Mouse (Mus musculus) limb, embryonic 13.5 days (tissue): ENCODE results near the gene Lnx1. TPM values are rescaled to one million over a fixed set of nuclear protein-coding genes. Genes with fewer than 3 reads are reported as not detected.

Experiments
- ATAC-seq: fragments of 200-750 bp; cut with Nextera tagmentation; 2 replicates; pipeline ENCODE4 v1.8.0; 2017; ENCODE audit warnings: low read depth, moderate number of reproducible peaks, moderate TSS enrichment; ENCODE audit not compliant: low FRiP score
- H3K27ac ChIP-seq: fragments of 300-500 bp; sonication (generic); 2 replicates; pipeline ENCODE4 v1.5.1; 2015; ENCODE audit warnings: inconsistent platforms, mild to moderate bottlenecking, moderate library complexity
- H3K27me3 ChIP-seq: fragments of 300-500 bp; sonication (generic); 2 replicates; pipeline ENCODE4 v1.6.1; 2015; ENCODE audit warnings: mild to moderate bottlenecking, inconsistent platforms
- H3K36me3 ChIP-seq: fragments of 300-500 bp; sonication (generic); 2 replicates; pipeline ENCODE4 v1.6.1; 2015; ENCODE audit warnings: inconsistent platforms, mild to moderate bottlenecking, moderate library complexity
- H3K4me1 ChIP-seq: fragments of 300-500 bp; sonication (generic); 2 replicates; pipeline ENCODE4 v1.6.1; 2015; ENCODE audit warnings: inconsistent platforms
- H3K4me2 ChIP-seq: fragments of 300-500 bp; sonication (generic); replicated peaks from 2 replicates; pipeline ENCODE4 v1.6.1; 2015; ENCODE audit warnings: inconsistent platforms, mild to moderate bottlenecking, moderate library complexity
- H3K4me3 ChIP-seq: fragments of 300-500 bp; sonication (generic); 2 replicates; pipeline ENCODE4 v1.5.1; 2015; ENCODE audit warnings: moderate library complexity, mild to moderate bottlenecking, inconsistent platforms
- H3K9ac ChIP-seq: fragments of 300-500 bp; sonication (generic); 2 replicates; pipeline ENCODE4 v1.6.1; 2015; ENCODE audit warnings: mild to moderate bottlenecking, inconsistent platforms
- H3K9me3 ChIP-seq: fragments of 300-500 bp; sonication (generic); 2 replicates; pipeline ENCODE4 v1.6.1; 2016; ENCODE audit warnings: inconsistent platforms
- WGBS: fragments of 180-500 bp; shearing (Covaris S2); methylation state at CpG from one replicate; pipeline ENCODE4 v1.1.7; 2015; 5-methylcytosine and 5-hydroxymethylcytosine counted together
- polyA plus RNA-seq: library from polyadenylated mRNA; unstranded; fragments of >200 nt; fragmentation: Nextera tagmentation; extraction: Ambion mirVana; gene quantifications from 2 replicates; pipeline ENCODE4 v1.2.1, GENCODE M21; 2015

Lnx1 gene
- polyA plus RNA-seq, 1 experiment from 2014 or later = 1.0 TPM

DNA sequence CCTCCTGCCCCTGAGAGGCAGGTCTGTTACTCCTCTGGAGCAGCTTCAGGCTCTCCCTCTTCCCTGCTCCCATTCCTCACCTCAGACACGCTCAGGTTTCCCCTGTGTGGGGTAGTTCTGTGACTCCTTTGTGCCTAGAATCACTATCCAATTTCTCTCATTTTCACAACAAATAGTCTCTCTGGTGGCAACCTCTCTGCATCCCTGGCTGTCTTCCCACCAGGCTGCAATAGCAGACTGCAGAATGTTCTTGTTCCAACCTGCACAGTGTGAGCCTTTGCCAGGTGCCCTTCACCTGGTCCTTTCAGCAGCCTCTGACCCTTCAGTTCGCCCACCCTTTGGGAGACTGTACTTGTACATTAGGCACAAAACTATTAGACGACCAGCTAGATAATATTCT, 19.1 kb upstream of the Lnx1 start:
- Histone ChIP-seq H3K9ac (no peak overlapping the region), H3K9me3 (peaks cover 3% of the 10 kb centered on the region; the same call in 1 of the 2 replicates), H3K4me2 (no peak overlapping the region), H3K36me3 (no peaks in the 10 kb centered on the region), H3K27ac (no peak overlapping the region), H3K4me1 (peaks cover 20% of the 10 kb centered on the region), H3K4me3 (no peak overlapping the region), H3K27me3 (no peaks in the 10 kb centered on the region)
- 69% methylated on average over 3 of the region's 3 CpGs for WGBS
- no peak for ATAC-seq

- no peak overlapping the region for H3K9ac ChIP-seq
- ATAC-seq = no peak
- H3K4me2 ChIP-seq = no peak overlapping the region
- no peaks in the 10 kb centered on the region for H3K27me3 ChIP-seq
- peaks cover 3% of the 10 kb centered on the region; the same call in 1 of the 2 replicates for H3K9me3 ChIP-seq
- H3K27ac ChIP-seq = no peak overlapping the region
- no peaks in the 10 kb centered on the region for H3K36me3 ChIP-seq
- WGBS = 75% methylated on average over 9 of the region's 9 CpGs
- no peak overlapping the region for H3K4me3 ChIP-seq
- H3K4me1 ChIP-seq = peaks cover 12% of the 10 kb centered on the region; the same call in 1 of the 2 replicates
Observed at GRCm38 (mm10) chr5:74720661-74721060, 17.9 kb upstream of the Lnx1 start.

DNA sequence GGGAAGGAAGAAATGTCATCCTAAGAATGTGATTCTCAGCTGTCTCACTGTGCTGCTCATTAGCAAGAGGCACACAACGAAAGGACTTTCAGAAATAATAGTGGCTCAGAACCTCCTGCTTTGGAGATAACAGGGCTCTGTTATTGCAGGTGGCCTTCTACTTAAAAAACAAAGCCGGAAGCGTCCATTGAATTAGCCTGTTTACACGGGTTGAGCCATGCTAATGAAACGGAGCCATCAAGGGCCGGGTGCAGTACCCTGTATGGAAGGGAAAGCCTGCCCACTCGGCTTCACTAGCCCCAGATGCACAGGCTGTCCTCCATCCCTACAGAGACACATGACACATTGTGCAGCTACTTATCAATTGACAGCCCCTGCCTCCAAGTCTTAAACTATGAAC, 13.5 kb upstream of the Lnx1 start:
- H3K27me3 ChIP-seq = no peaks in the 10 kb centered on the region
- 20% methylated on average over 7 of the region's 7 CpGs for WGBS
- ATAC-seq = no peak

GRCm38 (mm10) chr5:74712811-74713210, 10.1 kb upstream of the Lnx1 start:
- H3K4me3 ChIP-seq = no peak overlapping the region
- ATAC-seq = no peak
- WGBS = 70% methylated on average over 4 of the region's 4 CpGs
- no peak overlapping the region for H3K4me2 ChIP-seq
- no peak overlapping the region for H3K9ac ChIP-seq
- H3K27me3 ChIP-seq = no peaks in the 10 kb centered on the region
- no peaks in the 10 kb centered on the region for H3K9me3 ChIP-seq
- H3K27ac ChIP-seq = no peak overlapping the region
- 0 out of 2 replicates have a peak, but pooled peaks cover under 1% of the 10 kb centered on the region for H3K4me1 ChIP-seq
- H3K36me3 ChIP-seq = no peaks in the 10 kb centered on the region

More for the DNA sequence above, 13.5 kb upstream of the Lnx1 start:
- H3K9me3 ChIP-seq = no peaks in the 10 kb centered on the region
- no peak overlapping the region for H3K9ac ChIP-seq
- H3K4me1 ChIP-seq = 0 out of 2 replicates have a peak, but pooled peaks cover 9% of the 10 kb centered on the region
- no peak overlapping the region for H3K4me2 ChIP-seq
- no peaks in the 10 kb centered on the region for H3K36me3 ChIP-seq
- H3K27ac ChIP-seq = no peak overlapping the region
- no peak overlapping the region for H3K4me3 ChIP-seq

DNA sequence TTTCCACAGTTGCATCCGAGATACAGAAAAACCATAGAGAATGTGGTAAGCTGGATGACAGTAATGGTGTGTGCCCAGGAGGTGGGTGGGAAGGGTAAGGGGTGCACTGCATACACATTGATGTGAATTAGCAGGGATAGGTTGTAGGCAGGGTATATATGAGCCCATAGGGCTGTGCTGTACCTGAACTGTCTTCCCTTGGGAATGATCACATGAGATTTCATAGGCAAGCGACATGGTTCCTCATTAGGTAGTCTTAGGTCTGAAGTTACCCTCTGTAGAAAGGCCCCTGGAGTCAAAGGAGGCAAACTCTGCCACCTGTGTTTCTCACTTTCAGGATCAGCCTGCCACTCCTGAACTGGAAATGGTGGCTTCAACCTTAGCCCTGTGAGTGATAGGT, 9.3 kb upstream of the Lnx1 start:
- WGBS = 89% methylated on average over 2 of the region's 2 CpGs
- no peaks in the 10 kb centered on the region for H3K36me3 ChIP-seq
- no peak overlapping the region for H3K4me2 ChIP-seq
- no peak overlapping the region for H3K27ac ChIP-seq
- no peaks in the 10 kb centered on the region for H3K27me3 ChIP-seq
- peaks cover 7% of the 10 kb centered on the region; the same call in 1 of the 2 replicates for H3K4me1 ChIP-seq
- no peak overlapping the region for H3K9ac ChIP-seq
- H3K4me3 ChIP-seq = no peak overlapping the region
- ATAC-seq = no peak
- no peaks in the 10 kb centered on the region for H3K9me3 ChIP-seq

DNA sequence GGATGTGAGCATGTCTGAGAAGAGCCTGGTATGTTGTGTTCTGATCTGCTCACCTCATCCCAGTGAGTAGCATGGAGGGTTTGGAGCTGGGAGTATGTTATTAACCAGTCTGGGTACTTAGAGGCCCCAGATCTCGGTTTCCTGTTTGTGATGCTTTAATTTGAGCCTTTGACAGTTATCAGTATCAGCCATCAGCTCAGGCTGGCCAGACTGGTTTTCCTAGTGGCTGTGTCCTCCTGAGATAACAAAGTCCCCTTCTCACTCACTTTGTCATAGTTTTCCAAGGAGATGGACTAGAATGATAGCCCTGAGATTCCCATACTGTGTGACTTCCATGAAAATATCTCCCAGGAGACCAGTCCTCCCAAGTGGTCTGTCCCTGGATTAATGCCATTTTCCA, 8.3 kb upstream of the Lnx1 start:
- 68% methylated on average over 1 of the region's 1 CpGs for WGBS
- H3K9me3 ChIP-seq = no peaks in the 10 kb centered on the region

DNA sequence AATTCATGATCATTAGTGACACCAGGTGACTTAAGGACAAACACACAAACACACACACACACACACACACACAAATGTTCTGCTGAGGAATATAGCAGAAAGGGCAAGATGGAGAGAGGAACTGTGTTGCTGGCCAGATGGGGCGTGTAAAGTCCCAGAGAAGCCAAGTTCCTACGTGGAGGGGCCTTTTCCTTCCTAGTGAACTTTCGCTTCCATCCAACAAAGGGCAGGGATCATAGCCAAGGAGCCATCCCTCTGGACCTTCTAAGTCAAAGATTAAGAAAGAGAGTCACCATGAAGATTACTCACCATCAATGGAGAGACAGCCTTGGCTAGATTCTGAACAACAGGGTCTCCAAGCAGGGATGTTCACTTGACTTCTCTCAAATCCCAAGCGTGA, 7.5 kb upstream of the Lnx1 start:
- no peak overlapping the region for H3K9ac ChIP-seq
- WGBS = 89% methylated on average over 4 of the region's 4 CpGs
- no peaks in the 10 kb centered on the region for H3K27me3 ChIP-seq
- no peaks in the 10 kb centered on the region for H3K9me3 ChIP-seq
- H3K4me1 ChIP-seq = peaks cover 19% of the 10 kb centered on the region
- no peak overlapping the region for H3K27ac ChIP-seq
- ATAC-seq = no peak
- no peak overlapping the region for H3K4me2 ChIP-seq
- no peak overlapping the region for H3K4me3 ChIP-seq
- H3K36me3 ChIP-seq = no peaks in the 10 kb centered on the region

More for the DNA sequence above, 8.3 kb upstream of the Lnx1 start:
- Histone ChIP-seq H3K36me3 (no peaks in the 10 kb centered on the region), H3K4me3 (no peak overlapping the region), H3K4me1 (peaks cover 14% of the 10 kb centered on the region; the same call in 1 of the 2 replicates), H3K4me2 (no peak overlapping the region), H3K27me3 (no peaks in the 10 kb centered on the region), H3K27ac (no peak overlapping the region), H3K9ac (no peak overlapping the region)
- no peak for ATAC-seq

DNA sequence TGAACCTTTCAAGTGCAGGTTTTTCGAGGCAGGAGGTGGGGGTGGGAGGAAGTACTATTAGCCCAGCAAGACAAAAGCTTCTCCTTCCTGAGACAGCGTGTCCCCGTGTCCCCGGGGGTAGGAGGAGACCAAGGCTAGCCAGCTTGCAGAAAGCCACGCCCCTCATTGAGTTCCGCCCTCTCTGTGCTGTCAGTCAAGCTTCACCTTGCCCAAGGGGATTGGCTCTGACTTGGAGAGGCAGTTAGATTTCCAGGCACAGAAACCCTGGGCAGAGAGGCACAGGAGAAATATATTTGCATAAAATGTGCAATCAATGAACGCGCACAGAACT, 1.7 kb upstream of the Lnx1 start:
- H3K27me3 ChIP-seq = no peaks in the 10 kb centered on the region
- H3K9me3 ChIP-seq = no peaks in the 10 kb centered on the region
- peak overlapping the region; percentile 64 for H3K4me2 ChIP-seq
- peak; percentile 89 for ATAC-seq
- no peaks in the 10 kb centered on the region for H3K36me3 ChIP-seq
- peak overlapping the region; percentile 44 for H3K4me3 ChIP-seq
- WGBS = under 1% methylated on average over 7 of the region's 8 CpGs
- H3K9ac ChIP-seq = peak overlapping the region; percentile 43
- H3K4me1 ChIP-seq = peaks cover 45% of the 10 kb centered on the region
- H3K27ac ChIP-seq = peak overlapping the region; percentile 3; the same call in 1 of the 2 replicates

GRCm38 (mm10) chr5:74703741-74704459, 1.2 kb upstream of the Lnx1 start:
- no peaks in the 10 kb centered on the region for H3K9me3 ChIP-seq
- H3K9ac ChIP-seq = peak overlapping the region; percentile 43
- peak overlapping the region; percentile 64 for H3K4me2 ChIP-seq
- H3K4me1 ChIP-seq = peaks cover 45% of the 10 kb centered on the region
- peak overlapping the region; percentile 63 for H3K27ac ChIP-seq
- ATAC-seq = peak; percentile 82
- H3K36me3 ChIP-seq = no peaks in the 10 kb centered on the region
- peak overlapping the region; percentile 44 for H3K4me3 ChIP-seq
- no peaks in the 10 kb centered on the region for H3K27me3 ChIP-seq
- WGBS = 9% methylated on average over 17 of the region's 17 CpGs

DNA sequence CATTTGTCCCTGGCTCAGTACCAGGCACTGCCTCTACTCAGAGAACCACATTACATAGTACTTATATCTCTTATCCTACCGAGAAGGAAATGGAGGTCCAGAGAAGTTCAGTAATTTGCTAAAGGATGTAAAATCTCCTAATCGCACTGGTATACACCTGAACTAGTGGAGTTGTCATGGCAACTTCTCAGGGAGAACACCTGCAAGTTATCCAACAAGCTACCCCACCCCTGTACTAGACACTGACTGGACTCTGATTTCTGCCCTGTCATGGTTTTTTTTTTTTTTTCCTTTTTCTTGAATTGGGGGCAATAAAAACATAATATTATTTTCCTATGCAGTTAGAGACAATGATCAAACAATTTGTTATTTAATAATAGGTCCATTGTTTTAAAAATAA, 1.8 kb downstream of the Lnx1 start:
- Histone ChIP-seq H3K36me3 (no peaks in the 10 kb centered on the region), H3K4me3 (no peak overlapping the region), H3K27ac (no peak overlapping the region), H3K9me3 (no peaks in the 10 kb centered on the region), H3K27me3 (no peaks in the 10 kb centered on the region), H3K4me2 (no peak overlapping the region), H3K9ac (no peak overlapping the region), H3K4me1 (peaks cover 30% of the 10 kb centered on the region)
- ATAC-seq = no peak
- 62% methylated on average over 2 of the region's 2 CpGs for WGBS

- WGBS = 88% methylated on average over 1 of the region's 1 CpGs
- no peak overlapping the region for H3K9ac ChIP-seq
- H3K4me3 ChIP-seq = no peak overlapping the region
- H3K4me2 ChIP-seq = no peak overlapping the region
- no peaks in the 10 kb centered on the region for H3K9me3 ChIP-seq
- H3K27me3 ChIP-seq = no peaks in the 10 kb centered on the region
- ATAC-seq = no peak
- H3K4me1 ChIP-seq = peaks cover 26% of the 10 kb centered on the region
- no peaks in the 10 kb centered on the region for H3K36me3 ChIP-seq
- H3K27ac ChIP-seq = no peak overlapping the region
Observed at GRCm38 (mm10) chr5:74699673-74700072, 3.0 kb downstream of the Lnx1 start.

GRCm38 (mm10) chr5:74697534-74697933, 5.2 kb downstream of the Lnx1 start:
- Histone ChIP-seq H3K27ac (no peak overlapping the region), H3K4me2 (no peak overlapping the region), H3K36me3 (no peaks in the 10 kb centered on the region), H3K27me3 (no peaks in the 10 kb centered on the region), H3K4me1 (peaks cover 20% of the 10 kb centered on the region), H3K4me3 (no peak overlapping the region), H3K9me3 (no peaks in the 10 kb centered on the region), H3K9ac (no peak overlapping the region)
- ATAC-seq = no peak
- WGBS = 82% methylated on average over 9 of the region's 9 CpGs

DNA sequence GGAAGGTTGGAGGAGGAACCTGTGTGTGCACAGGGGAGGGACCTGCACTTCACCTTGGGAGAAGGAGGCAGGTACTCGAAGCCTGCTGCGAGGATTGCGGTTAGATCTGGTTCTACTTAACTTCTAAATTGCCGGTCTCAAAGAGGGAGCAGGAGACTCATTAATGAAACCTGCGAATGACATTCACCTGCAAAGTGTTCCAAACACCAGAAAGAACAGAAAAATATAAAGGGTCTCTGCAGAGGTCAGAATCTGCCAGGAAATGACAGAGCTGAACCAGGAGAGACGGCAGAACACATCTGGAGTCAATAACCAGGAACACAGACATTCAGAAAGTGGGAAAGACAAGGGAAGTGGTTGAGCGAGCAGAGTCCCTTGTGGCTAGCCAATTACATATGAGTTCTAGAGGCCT, 8.3 kb downstream of the Lnx1 start:
- Histone ChIP-seq H3K4me1 (peaks cover 22% of the 10 kb centered on the region), H3K27me3 (no peaks in the 10 kb centered on the region), H3K4me3 (no peak overlapping the region), H3K4me2 (no peak overlapping the region), H3K36me3 (no peaks in the 10 kb centered on the region), H3K27ac (no peak overlapping the region; the same call in 1 of the 2 replicates), H3K9ac (no peak overlapping the region; the same call in 1 of the 2 replicates), H3K9me3 (no peaks in the 10 kb centered on the region)
- peak; percentile 75 for ATAC-seq
- 20% methylated on average over 7 of the region's 7 CpGs for WGBS
